Mouse (Mus musculus) erythroblast, embryonic 14.5 days (primary cell): ENCODE results near the gene Rps6kl1.

Source experiments
- GATA1 ChIP-seq: IDR thresholded peaks from 2 replicates; pipeline ENCODE4 v1.6.1; 2012; ENCODE audit warnings: low read length, inconsistent platforms, mixed read lengths
- TAL1 ChIP-seq: IDR thresholded peaks from 3 replicates; pipeline ENCODE4 v1.6.1; 2012; ENCODE audit warnings: low read length, inconsistent platforms, mixed read lengths

- no peak for TF ChIP-seq GATA1
- no peak for TF ChIP-seq TAL1
These were observed 4.2 kb downstream of the Rps6kl1 start for GRCm38 (mm10) chr12:85146881-85147280.
